Mouse (Mus musculus) embryonic facial prominence, embryonic 15.5 days (tissue): ENCODE results near the gene Il4. TPM values are rescaled to one million over a fixed set of nuclear protein-coding genes. Genes with fewer than 3 reads are reported as not detected.
"Not testable (repeated sequence)": the region's sequence is repeated elsewhere in the genome, so short reads cannot be mapped to it uniquely, and the experiment has no call there.

Experiments used
- ATAC-seq: fragments of 200-750 bp; cut with Nextera tagmentation; 2 replicates; pipeline ENCODE4 v1.8.0; 2017; ENCODE audit warnings: low read depth, moderate TSS enrichment; ENCODE audit not compliant: insufficient number of reproducible peaks, low FRiP score, low TSS enrichment
- H3K27ac ChIP-seq: fragments of 300-500 bp; sonication (generic); replicated peaks from 2 replicates; pipeline ENCODE4 v1.5.1; 2015; ENCODE audit warnings: mild to moderate bottlenecking, inconsistent platforms
- H3K27me3 ChIP-seq: fragments of 300-500 bp; sonication (generic); 2 replicates; pipeline ENCODE4 v1.6.1; 2015; ENCODE audit warnings: inconsistent platforms
- H3K36me3 ChIP-seq: fragments of 300-500 bp; sonication (generic); 2 replicates; pipeline ENCODE4 v1.6.1; 2015; ENCODE audit warnings: mild to moderate bottlenecking, inconsistent platforms
- H3K4me1 ChIP-seq: fragments of 300-500 bp; sonication (generic); 2 replicates; pipeline ENCODE4 v1.6.1; 2015; ENCODE audit warnings: inconsistent platforms
- H3K4me2 ChIP-seq: fragments of 300-500 bp; sonication (generic); replicated peaks from 2 replicates; pipeline ENCODE4 v1.6.1; 2015; ENCODE audit warnings: mild to moderate bottlenecking, inconsistent platforms
- H3K4me3 ChIP-seq: fragments of 300-500 bp; sonication (generic); replicated peaks from 2 replicates; pipeline ENCODE4 v1.5.1; 2015; ENCODE audit warnings: mild to moderate bottlenecking, inconsistent platforms
- H3K9ac ChIP-seq: fragments of 300-500 bp; sonication (generic); 2 replicates; pipeline ENCODE4 v1.6.1; 2015; ENCODE audit warnings: inconsistent platforms
- H3K9me3 ChIP-seq: fragments of 300-500 bp; sonication (generic); replicated peaks from 2 replicates; pipeline ENCODE4 v1.6.1; 2016; ENCODE audit warnings: inconsistent platforms
- WGBS: fragments of 180-500 bp; shearing (Covaris S2); methylation state at CpG from one replicate; pipeline ENCODE4 v1.1.7; 2015; 5-methylcytosine and 5-hydroxymethylcytosine counted together
- polyA plus RNA-seq: library from polyadenylated mRNA; unstranded; fragments of >200 nt; fragmentation: Nextera tagmentation; extraction: Ambion mirVana; gene quantifications from 2 replicates; pipeline ENCODE4 v1.2.1, GENCODE M21; 2015

Il4 gene
- polyA plus RNA-seq, 1 experiment from 2014 or later: 2.6 TPM

DNA sequence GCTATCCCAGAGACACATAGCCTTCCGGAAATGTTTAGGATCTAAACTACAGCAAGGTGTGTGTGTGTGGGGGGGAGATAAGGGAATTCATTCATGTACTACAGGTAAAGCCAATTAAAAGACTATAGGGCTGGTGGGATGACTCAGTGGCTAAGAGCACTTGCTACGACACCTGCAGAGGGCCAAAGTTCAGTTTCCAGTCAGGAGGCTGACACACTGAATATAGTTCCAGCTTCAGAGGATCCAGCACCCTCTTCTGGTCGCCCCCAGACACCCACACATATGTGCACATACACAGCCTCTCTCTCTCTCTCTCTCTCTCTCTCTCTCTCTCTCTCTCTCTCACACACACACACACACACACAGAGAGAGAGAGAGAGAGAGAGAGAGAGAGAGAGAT, 60.5 kb downstream of the Il4 start:
- H3K9ac ChIP-seq, H3K36me3 ChIP-seq, H3K4me3 ChIP-seq, H3K27ac ChIP-seq, H3K27me3 ChIP-seq, H3K9me3 ChIP-seq, H3K4me1 ChIP-seq, ATAC-seq, H3K4me2 ChIP-seq: not testable (repeated sequence)
- 88% methylated on average over 2 of the region's 3 CpGs for WGBS

- not testable (repeated sequence) for ATAC-seq, H3K4me2 ChIP-seq, H3K36me3 ChIP-seq, H3K4me1 ChIP-seq, H3K9me3 ChIP-seq, H3K27ac ChIP-seq, H3K4me3 ChIP-seq, H3K9ac ChIP-seq, H3K27me3 ChIP-seq
- WGBS: 88% methylated on average over 14 of the region's 20 CpGs
These were observed 61.9 kb downstream of the Il4 start for GRCm38 (mm10) chr11:53556529-53556928.

Other genes with a start within 250 kb of the Il4 start
- not detected in 2 replicates for gene Leap2, start 195.5 kb downstream of the Il4 start, polyA plus RNA-seq
- gene Uqcrq, start 187.8 kb downstream of the Il4 start, polyA plus RNA-seq: 535 and 540 TPM in 2 replicates
- gene Gdf9, start 187.6 kb downstream of the Il4 start, polyA plus RNA-seq: 2.3 and 2.4 TPM in 2 replicates
- gene Gm10447, start 161.6 kb downstream of the Il4 start, polyA plus RNA-seq: 0.17 and 0.28 TPM in 2 replicates
- 3.4 and 3.7 TPM in 2 replicates for gene Shroom1, start 161.5 kb downstream of the Il4 start, polyA plus RNA-seq
- gene Gm9837, start 148.2 kb downstream of the Il4 start, polyA plus RNA-seq: not detected in 2 replicates
- gene Gm9945, start 138.5 kb downstream of the Il4 start, polyA plus RNA-seq: 0.18 TPM in 1 of 2 replicates, not detected in the other
- 1.1 and 1.5 TPM in 2 replicates for gene Sowaha, start 138.4 kb downstream of the Il4 start, polyA plus RNA-seq
- gene Sept8, start 99.4 kb downstream of the Il4 start, polyA plus RNA-seq: 46.1 and 47.9 TPM in 2 replicates
- gene Kif3a, start 51.3 kb downstream of the Il4 start, polyA plus RNA-seq: 85.7 and 92.0 TPM in 2 replicates
- gene Il13, start 16.0 kb upstream of the Il4 start, polyA plus RNA-seq: not detected in 2 replicates
- 24.6 and 28.8 TPM in 2 replicates for gene Rad50, start 88.7 kb upstream of the Il4 start, polyA plus RNA-seq
- gene Il5, start 102.1 kb upstream of the Il4 start, polyA plus RNA-seq: not detected in 2 replicates
- 14.8 and 16.2 TPM in 2 replicates for gene Irf1, start 151.3 kb upstream of the Il4 start, polyA plus RNA-seq
- gene Gm17334, start 154.5 kb upstream of the Il4 start, polyA plus RNA-seq: 0.31 and 0.50 TPM in 2 replicates
- 1.3 and 1.6 TPM in 2 replicates for gene Gm12216, start 240.6 kb upstream of the Il4 start, polyA plus RNA-seq